Mouse (Mus musculus): ENCODE results near the gene Cab39.

Cab39 gene

GRCm38 (mm10) chr1:85849016-85849415 is 55.8 kb downstream of the Cab39 start:
- DNase-seq (ENCODE audit: low spot score), result no peak

GRCm38 (mm10) chr1:85850851-85851250 is 57.6 kb downstream of the Cab39 start:
- no peak for DNase-seq (ENCODE audit: low spot score)

- peak; percentile 16 for DNase-seq (ENCODE audit: low spot score)
These were observed 59.9 kb downstream of the Cab39 start for GRCm38 (mm10) chr1:85852996-85853689.

GRCm38 (mm10) chr1:85853865-85854264 is 60.6 kb downstream of the Cab39 start:
- DNase-seq (ENCODE audit: low spot score), result no peak

GRCm38 (mm10) chr1:85854475-85854874 is 61.2 kb downstream of the Cab39 start:
- no peak for DNase-seq (ENCODE audit: low spot score)

GRCm38 (mm10) chr1:85856266-85856665 is 63.0 kb downstream of the Cab39 start:
- DNase-seq (ENCODE audit: low spot score), result no peak

GRCm38 (mm10) chr1:85857261-85857754 is 64.1 kb downstream of the Cab39 start:
- no peak for DNase-seq (ENCODE audit: low spot score)

- peak; percentile 16 for DNase-seq (ENCODE audit: low spot score)
These were observed 71.1 kb downstream of the Cab39 start for GRCm38 (mm10) chr1:85864383-85864782.

- no peak for DNase-seq (ENCODE audit: low spot score)
These were observed 76.8 kb downstream of the Cab39 start for GRCm38 (mm10) chr1:85870001-85870400.

GRCm38 (mm10) chr1:85870546-85870945 is 77.3 kb downstream of the Cab39 start:
- no peak for DNase-seq (ENCODE audit: low spot score)

GRCm38 (mm10) chr1:85882003-85882402 is 88.8 kb downstream of the Cab39 start:
- no peak for DNase-seq (ENCODE audit: low spot score)

GRCm38 (mm10) chr1:85887221-85887620 is 94.0 kb downstream of the Cab39 start:
- DNase-seq (ENCODE audit: low spot score), result no peak

- peak; percentile 83 for DNase-seq (ENCODE audit: low spot score)
These were observed 101.0 kb downstream of the Cab39 start, which contains the start of gene Itm2c for GRCm38 (mm10) chr1:85894231-85894747. TSS of gene Itm2c (plus strand) at chr1:85894281.

- DNase-seq (ENCODE audit: low spot score), result peak; percentile 22
These were observed 101.6 kb downstream of the Cab39 start for GRCm38 (mm10) chr1:85894748-85895360.

GRCm38 (mm10) chr1:85895391-85895837 is 102.2 kb downstream of the Cab39 start:
- DNase-seq (ENCODE audit: low spot score), result peak; percentile 36

- DNase-seq (ENCODE audit: low spot score), result no peak
These were observed 102.9 kb downstream of the Cab39 start for GRCm38 (mm10) chr1:85896110-85896509.

GRCm38 (mm10) chr1:85896781-85897700 is 103.8 kb downstream of the Cab39 start:
- no peak for DNase-seq (ENCODE audit: low spot score)

- DNase-seq (ENCODE audit: low spot score), result no peak
These were observed 104.9 kb downstream of the Cab39 start for GRCm38 (mm10) chr1:85897901-85898760.

GRCm38 (mm10) chr1:85898761-85899387 is 105.6 kb downstream of the Cab39 start:
- DNase-seq (ENCODE audit: low spot score), result no peak

- DNase-seq (ENCODE audit: low spot score), result no peak
These were observed 106.1 kb downstream of the Cab39 start for GRCm38 (mm10) chr1:85899388-85899761.

Measured in testis, postnatal 14 days (tissue).